26 mouse cellular contexts compared by ENCODE assay signal in the genomic region with DNA sequence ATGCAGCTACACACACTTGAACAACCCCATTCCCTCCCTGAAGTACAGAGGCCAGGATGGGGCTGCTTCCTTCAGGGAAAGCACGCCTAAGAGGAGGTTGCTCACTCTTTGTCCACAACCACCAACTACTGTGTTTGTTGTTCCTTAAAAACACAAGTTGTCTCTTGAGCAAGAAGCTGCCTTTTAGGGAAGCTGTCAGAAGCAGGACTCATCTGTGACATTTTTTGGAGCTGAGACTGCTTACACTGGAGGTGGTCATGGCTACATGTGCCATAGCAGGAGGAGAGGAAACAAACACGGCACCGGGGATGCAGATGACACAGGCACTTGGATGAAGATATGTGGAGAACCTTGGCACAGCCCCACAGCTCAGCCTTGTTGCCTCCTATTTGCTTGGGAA.
DNase-seq lines count a peak whose midpoint lies in the region; ATAC-seq lines count a peak whose summit lies in the region.
"Had no signal": no experiment of that assay in that cellular context is flagged by ENCODE, and none has a peak within 500 bp of the region (broad histone marks: within the 10 kb centered on the region; RNA-seq: fewer than 3 reads in every experiment).

No protein-coding gene starts in this region.

- H3K27ac ChIP-seq in neural tube, embryonic 15.5 days (replicated peaks) = no peak overlapping the region
- H3K27ac ChIP-seq: embryonic facial prominence, embryonic 10.5 days; embryonic facial prominence, embryonic 12.5 days; forebrain, embryonic 13.5 days; forebrain, embryonic 15.5 days had no signal

- intact Hi-C loops in heart, postnatal 25 days (cut with DNase I) = no loop called here

- no peak overlapping the region for H3K4me2 ChIP-seq in neural tube, embryonic 15.5 days
- H3K4me2 ChIP-seq: embryonic facial prominence, embryonic 12.5 days; forebrain, embryonic 13.5 days; forebrain, embryonic 15.5 days had no signal

- ATAC-seq in granulocyte monocyte progenitor cell, adult 5-6 weeks (replicated peaks; ENCODE audit: poor library complexity, severe bottlenecking) = peak; percentile 67
- peak; percentile 21; the same call in 1 of the 2 replicates for ATAC-seq in neutrophil, adult 5-6 weeks (ENCODE audit: extremely low read depth, insufficient number of reproducible peaks, low FRiP score, poor library complexity, severe bottlenecking)
- ATAC-seq in neural tube, embryonic 15.5 days (ENCODE audit: low FRiP score) = no peak
- ATAC-seq: activated CD4-positive, CD25-positive, alpha-beta regulatory T cell, adult 4 months; CD4-positive, CD25-positive, alpha-beta regulatory T cell, adult 4 months; forebrain, embryonic 13.5 days; forebrain, embryonic 15.5 days; Patski had no signal

- peaks cover 13% of the 10 kb centered on the region; the same call in 1 of the 2 replicates for H3K4me1 ChIP-seq in megakaryocyte, embryonic 14.5 days
- peaks cover 13% of the 10 kb centered on the region for H3K4me1 ChIP-seq in neural tube, embryonic 15.5 days

- H3K4me3 ChIP-seq in megakaryocyte, embryonic 14.5 days (replicated peaks) = peak overlapping the region; percentile 48
- H3K4me3 ChIP-seq in neural tube, embryonic 15.5 days (replicated peaks) = no peak overlapping the region
- H3K4me3 ChIP-seq: embryonic facial prominence, embryonic 10.5 days; embryonic facial prominence, embryonic 12.5 days; forebrain, embryonic 13.5 days; forebrain, embryonic 15.5 days had no signal

- peaks cover 21% of the 10 kb centered on the region for H3K9me3 ChIP-seq in megakaryocyte, embryonic 14.5 days
- H3K9me3 ChIP-seq in neural tube, embryonic 15.5 days (replicated peaks) = no peaks in the 10 kb centered on the region
- H3K9me3 ChIP-seq: forebrain, embryonic 15.5 days; G1E had no signal

- H3K36me3 ChIP-seq in megakaryocyte, embryonic 14.5 days (replicated peaks; ENCODE audit: low read length) = peaks cover 14% of the 10 kb centered on the region
- no peaks in the 10 kb centered on the region for H3K36me3 ChIP-seq in neural tube, embryonic 15.5 days
- H3K36me3 ChIP-seq: embryonic facial prominence, embryonic 10.5 days; embryonic facial prominence, embryonic 12.5 days; forebrain, embryonic 15.5 days; G1E had no signal

- peaks cover 2% of the 10 kb centered on the region for H3K27me3 ChIP-seq in megakaryocyte, embryonic 14.5 days (replicated peaks)
- 0 out of 2 replicates have a peak, but pooled peaks cover 3% of the 10 kb centered on the region for H3K27me3 ChIP-seq in neural tube, embryonic 15.5 days (replicated peaks)
- H3K27me3 ChIP-seq: CH12.LX; embryonic facial prominence, embryonic 12.5 days; forebrain, embryonic 15.5 days; Patski had no signal

- H3K9ac ChIP-seq in neural tube, embryonic 15.5 days (replicated peaks) = no peak overlapping the region
- H3K9ac ChIP-seq: embryonic facial prominence, embryonic 12.5 days; forebrain, embryonic 13.5 days; forebrain, embryonic 15.5 days had no signal

- 91% methylated on average over 3 of the region's 3 CpGs for WGBS in neural tube, embryonic 15.5 days

- peak; percentile 16 for DNase-seq in lung, postnatal 25 days (ENCODE audit: low spot score)
- DNase-seq in lung, adult 18-20 months = no peak
- DNase-seq in retina, embryonic 14.5 days (ENCODE audit: low spot score) = no peak
- DNase-seq in heart, postnatal 25 days (ENCODE audit: low spot score) = no peak
- DNase-seq: adrenal gland, adult 8-10 months; adrenal gland, postnatal 14 days; adrenal gland, postnatal 36 days; B cell, adult 2 months; cerebellum, adult 11-12 months; cerebellum, adult 2 months; cerebellum, adult 9-10 months; cerebellum, postnatal 10 days; cerebellum, postnatal 25 days had no signal
